Mouse (Mus musculus) forebrain, embryonic 14.5 days (tissue): ENCODE results near the gene Gpc6. TPM values are rescaled to one million over a fixed set of nuclear protein-coding genes. Genes with fewer than 3 reads are reported as not detected.

ENCODE experiments used
- ATAC-seq: fragments of 200-750 bp; cut with Nextera tagmentation; 2 replicates; pipeline ENCODE4 v1.8.0; 2017; ENCODE audit warnings: mild to moderate bottlenecking, moderate library complexity
- DNase-seq: peaks from one replicate; pipeline ENCODE4 v3.0.0-alpha.2; 2015; ENCODE audit warnings: low spot score
- H3K27ac ChIP-seq: fragments of 300-500 bp; sonication (generic); 2 replicates; pipeline ENCODE4 v1.5.1; 2014; ENCODE audit warnings: low read depth, mild to moderate bottlenecking, control low read depth, low read length, moderate library complexity
- H3K27me3 ChIP-seq: fragments of 300-500 bp; sonication (generic); replicated peaks from 2 replicates; pipeline ENCODE4 v1.6.1; 2014; ENCODE audit warnings: low read length, control low read depth, mixed read lengths; ENCODE audit not compliant: control insufficient read depth, insufficient read depth
- H3K36me3 ChIP-seq: fragments of 300-500 bp; sonication (generic); 2 replicates; pipeline ENCODE4 v1.6.1; 2014; ENCODE audit warnings: low read length, control low read depth; ENCODE audit not compliant: control insufficient read depth, insufficient read depth
- H3K4me1 ChIP-seq: fragments of 300-500 bp; sonication (generic); 2 replicates; pipeline ENCODE4 v1.6.1; 2014; ENCODE audit warnings: antibody characterized with exemption, low read length, control low read depth; ENCODE audit not compliant: control insufficient read depth, insufficient read depth
- H3K4me2 ChIP-seq: fragments of 300-500 bp; sonication (generic); 2 replicates; pipeline ENCODE4 v1.6.1; 2014; ENCODE audit warnings: mild to moderate bottlenecking, control low read depth, low read length
- H3K4me3 ChIP-seq: fragments of 300-500 bp; sonication (generic); 2 replicates; pipeline ENCODE4 v1.5.1; 2014; ENCODE audit warnings: low read depth, low read length, control low read depth
- H3K9ac ChIP-seq: fragments of 300-500 bp; sonication (generic); 2 replicates; pipeline ENCODE4 v1.6.1; 2014; ENCODE audit warnings: mild to moderate bottlenecking, low read length, control low read depth, moderate library complexity
- H3K9me3 ChIP-seq: fragments of 300-500 bp; sonication (generic); replicated peaks from 2 replicates; pipeline ENCODE4 v1.6.1; 2016; ENCODE audit warnings: low read length, control low read depth, mixed read lengths; ENCODE audit not compliant: control insufficient read depth
- WGBS: fragments of 180-500 bp; shearing (Covaris S2); extraction: QIAGEN DNeasy Blood & Tissue Kit; methylation state at CpG from one replicate; pipeline ENCODE4 v1.1.7; 2014; 5-methylcytosine and 5-hydroxymethylcytosine counted together
- polyA plus RNA-seq: library from polyadenylated mRNA; unstranded; fragments of >200 nt; fragmentation: Nextera tagmentation; extraction: Ambion mirVana; gene quantifications from 2 replicates; pipeline ENCODE4 v1.2.1, GENCODE M21; 2014

Gene Gpc6
- polyA plus RNA-seq, 1 experiment from 2014 or later: 9.0 TPM

GRCm38 (mm10) chr14:117556715-117557320 lies 631.7 kb downstream of the Gpc6 start:
- Histone ChIP-seq H3K27ac (no peak overlapping the region), H3K4me3 (no peak overlapping the region), H3K27me3 (no peaks in the 10 kb centered on the region), H3K4me2 (no peak overlapping the region), H3K4me1 (no peaks in the 10 kb centered on the region), H3K9me3 (no peaks in the 10 kb centered on the region), H3K36me3 (no peaks in the 10 kb centered on the region), H3K9ac (no peak overlapping the region)
- DNase-seq (peak; percentile 69), ATAC-seq (peak; percentile 87)
- WGBS: 48% methylated on average over 7 of the region's 7 CpGs

DNA sequence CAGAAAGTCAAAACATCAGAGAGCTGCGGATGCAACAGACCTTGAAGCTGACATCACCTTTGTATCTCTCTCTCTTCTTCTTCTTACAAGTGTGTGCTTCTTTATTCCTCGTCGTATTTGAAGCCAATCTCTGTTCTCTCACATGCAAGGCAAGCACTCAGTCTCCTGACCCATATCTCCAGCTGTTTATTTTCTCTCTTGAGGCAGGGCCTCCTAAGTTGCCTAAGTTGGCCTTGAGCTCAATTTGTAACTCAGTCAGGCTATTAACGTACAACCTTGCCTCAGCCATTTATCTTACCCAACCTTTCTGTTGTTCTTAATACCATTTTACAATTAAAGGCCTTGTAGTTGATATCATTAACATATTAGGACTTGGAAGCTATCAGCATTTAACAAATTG lies 637.0 kb downstream of the Gpc6 start:
- no peaks in the 10 kb centered on the region for H3K27me3 ChIP-seq
- no peak for DNase-seq
- no peaks in the 10 kb centered on the region for H3K9me3 ChIP-seq
- no peak overlapping the region for H3K9ac ChIP-seq
- no peak overlapping the region for H3K27ac ChIP-seq
- WGBS: 91% methylated on average over 4 of the region's 4 CpGs
- no peak for ATAC-seq
- H3K36me3 ChIP-seq: no peaks in the 10 kb centered on the region
- H3K4me2 ChIP-seq: no peak overlapping the region
- H3K4me3 ChIP-seq: no peak overlapping the region
- H3K4me1 ChIP-seq: no peaks in the 10 kb centered on the region

DNA sequence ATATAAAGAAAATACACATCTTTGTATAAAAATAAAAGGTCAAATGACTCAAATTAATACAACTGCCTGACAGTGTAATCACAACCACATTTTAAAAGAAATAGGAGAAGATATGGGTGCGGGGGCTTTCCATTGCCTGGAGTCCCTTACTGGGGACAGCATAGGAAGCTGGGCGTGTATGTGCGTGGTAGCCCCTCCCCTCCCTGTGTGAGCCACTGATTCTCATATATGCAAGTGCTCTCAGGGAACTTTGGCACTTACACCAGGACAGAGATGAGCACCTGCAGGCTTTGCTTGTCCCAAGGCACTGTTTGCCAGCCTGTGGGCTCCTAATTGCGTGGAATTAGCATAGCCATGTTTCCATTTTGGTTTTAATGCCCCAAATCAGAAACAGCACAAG lies 644.2 kb downstream of the Gpc6 start:
- DNase-seq (no peak), ATAC-seq (peak; percentile 49; the same call in 1 of the 2 replicates)
- Histone ChIP-seq H3K4me3 (no peak overlapping the region), H3K27me3 (no peaks in the 10 kb centered on the region), H3K4me2 (no peak overlapping the region), H3K9ac (no peak overlapping the region), H3K4me1 (no peaks in the 10 kb centered on the region), H3K36me3 (no peaks in the 10 kb centered on the region), H3K27ac (no peak overlapping the region), H3K9me3 (no peaks in the 10 kb centered on the region)
- WGBS: 82% methylated on average over 4 of the region's 4 CpGs

DNA sequence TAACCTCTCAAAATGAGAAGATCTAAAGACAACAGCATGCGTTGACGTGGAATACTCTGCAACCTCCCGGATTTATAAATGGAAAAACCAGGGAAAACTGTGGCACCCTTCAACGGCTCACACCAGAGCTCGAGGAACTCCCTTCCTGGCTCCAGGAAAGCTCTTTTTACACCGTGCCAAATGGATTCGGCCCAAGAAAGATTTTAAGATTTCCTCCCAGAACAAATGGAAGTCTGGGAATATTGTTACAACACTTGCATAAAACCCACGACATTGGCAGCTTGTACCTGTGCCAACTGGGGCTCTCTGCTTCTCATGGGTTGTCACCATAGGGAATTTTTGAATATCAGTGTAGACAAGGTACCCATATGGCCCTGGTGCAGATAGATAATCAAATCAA lies 647.1 kb downstream of the Gpc6 start:
- peak; percentile 75 for DNase-seq
- no peaks in the 10 kb centered on the region for H3K27me3 ChIP-seq
- H3K4me1 ChIP-seq: no peaks in the 10 kb centered on the region
- no peak overlapping the region for H3K27ac ChIP-seq
- H3K9ac ChIP-seq: no peak overlapping the region
- no peaks in the 10 kb centered on the region for H3K36me3 ChIP-seq
- H3K9me3 ChIP-seq: no peaks in the 10 kb centered on the region
- H3K4me3 ChIP-seq: no peak overlapping the region
- 56% methylated on average over 8 of the region's 8 CpGs for WGBS
- H3K4me2 ChIP-seq: no peak overlapping the region
- peak; percentile 76; the same call in 1 of the 2 replicates for ATAC-seq

DNA sequence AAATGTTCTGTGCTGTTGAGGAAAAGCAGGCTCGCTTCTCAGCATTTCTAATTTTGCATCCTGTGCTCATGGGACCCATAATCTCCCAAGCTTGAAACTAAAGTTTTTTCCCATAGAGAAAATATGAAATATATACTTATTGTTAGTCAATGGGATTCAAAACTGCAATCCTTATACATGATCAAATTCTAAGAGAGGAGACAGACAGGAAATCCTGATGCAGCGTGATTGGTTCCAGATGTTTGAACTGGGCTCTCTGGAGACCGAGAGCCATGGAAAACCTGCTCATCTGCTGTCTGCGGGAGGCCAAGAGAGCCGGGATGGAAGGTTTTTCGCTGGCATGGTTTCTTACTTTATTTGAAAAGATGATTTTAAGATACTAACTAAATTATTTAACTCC lies 649.1 kb downstream of the Gpc6 start:
- WGBS: 93% methylated on average over 6 of the region's 6 CpGs
- Histone ChIP-seq H3K27ac (no peak overlapping the region), H3K36me3 (no peaks in the 10 kb centered on the region), H3K27me3 (no peaks in the 10 kb centered on the region), H3K9ac (no peak overlapping the region), H3K4me1 (no peaks in the 10 kb centered on the region), H3K4me3 (no peak overlapping the region), H3K4me2 (no peak overlapping the region), H3K9me3 (no peaks in the 10 kb centered on the region)
- DNase-seq (no peak), ATAC-seq (no peak)

DNA sequence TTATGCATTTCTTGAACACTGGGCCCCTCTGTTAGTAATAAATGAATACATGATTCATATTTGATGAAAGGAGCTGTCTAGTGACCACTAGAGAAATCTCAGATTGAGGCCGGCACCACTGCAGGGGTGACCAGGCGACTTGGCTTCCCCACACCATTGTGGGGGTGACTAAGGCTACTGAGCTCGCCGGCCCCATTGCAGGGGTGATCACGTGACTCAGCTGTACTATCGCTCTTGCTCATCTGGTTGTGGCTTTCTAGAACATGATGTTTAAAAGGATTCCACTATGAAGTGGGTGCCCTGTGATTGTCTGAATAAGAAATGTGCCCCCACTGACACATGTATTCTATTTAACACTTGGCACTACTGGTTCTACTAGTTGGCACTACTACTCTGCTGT lies 656.6 kb downstream of the Gpc6 start:
- Histone ChIP-seq H3K4me3 (no peak overlapping the region), H3K4me2 (no peak overlapping the region), H3K9me3 (no peaks in the 10 kb centered on the region), H3K27ac (no peak overlapping the region), H3K4me1 (no peaks in the 10 kb centered on the region), H3K9ac (no peak overlapping the region), H3K36me3 (no peaks in the 10 kb centered on the region), H3K27me3 (no peaks in the 10 kb centered on the region)
- WGBS: 97% methylated on average over 6 of the region's 6 CpGs
- ATAC-seq (no peak), DNase-seq (no peak)

DNA sequence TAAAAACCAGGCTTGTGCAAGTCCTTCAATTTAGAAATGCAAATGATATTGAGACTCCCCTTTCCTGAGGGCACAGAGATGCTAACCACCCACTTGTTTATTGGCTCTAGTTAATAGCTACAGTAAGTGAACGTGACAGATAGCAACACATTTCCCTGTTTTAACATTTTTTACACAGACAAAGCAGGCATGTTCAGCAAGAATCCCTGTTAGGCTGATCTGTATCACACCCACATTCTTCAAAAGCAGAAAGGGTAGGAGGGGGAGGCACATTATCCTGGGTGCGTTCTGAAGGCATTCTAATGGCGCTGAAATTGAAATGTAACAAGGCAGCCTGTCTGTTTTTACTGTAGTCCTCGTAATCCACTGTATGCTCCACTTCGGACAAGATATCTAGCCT lies 674.6 kb downstream of the Gpc6 start:
- 72% methylated on average over 5 of the region's 5 CpGs for WGBS
- Histone ChIP-seq H3K27me3 (no peaks in the 10 kb centered on the region), H3K9ac (no peak overlapping the region), H3K4me3 (no peak overlapping the region), H3K36me3 (no peaks in the 10 kb centered on the region), H3K9me3 (no peaks in the 10 kb centered on the region), H3K4me1 (no peaks in the 10 kb centered on the region), H3K27ac (no peak overlapping the region), H3K4me2 (no peak overlapping the region)
- DNase-seq (no peak), ATAC-seq (no peak)

GRCm38 (mm10) chr14:117603837-117604236 lies 678.7 kb downstream of the Gpc6 start:
- H3K9ac ChIP-seq: no peak overlapping the region
- no peaks in the 10 kb centered on the region for H3K27me3 ChIP-seq
- DNase-seq: no peak
- WGBS: 77% methylated on average over 1 of the region's 1 CpGs
- H3K27ac ChIP-seq: no peak overlapping the region
- H3K9me3 ChIP-seq: no peaks in the 10 kb centered on the region
- ATAC-seq: no peak
- H3K4me3 ChIP-seq: no peak overlapping the region
- no peaks in the 10 kb centered on the region for H3K36me3 ChIP-seq
- H3K4me2 ChIP-seq: no peak overlapping the region
- no peaks in the 10 kb centered on the region for H3K4me1 ChIP-seq

DNA sequence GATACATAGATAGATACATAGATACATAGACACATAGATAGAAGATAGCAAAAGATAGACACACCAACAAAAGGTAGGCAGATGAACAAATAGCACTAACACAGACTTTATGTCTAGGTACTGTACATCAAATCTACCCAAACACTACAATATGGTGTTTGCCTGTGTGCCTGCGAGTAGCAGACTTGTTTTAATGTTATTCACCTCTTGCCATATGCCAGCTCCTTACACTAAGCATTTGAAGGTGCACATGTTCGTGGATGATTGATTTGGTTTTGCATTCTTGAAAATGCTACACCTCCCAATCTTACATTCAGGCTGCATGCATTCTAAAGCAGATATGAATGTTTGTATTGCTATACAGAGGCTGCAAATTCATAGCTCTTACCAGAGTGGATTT lies 680.6 kb downstream of the Gpc6 start:
- Histone ChIP-seq H3K9ac (no peak overlapping the region), H3K4me2 (no peak overlapping the region), H3K36me3 (no peaks in the 10 kb centered on the region), H3K9me3 (no peaks in the 10 kb centered on the region), H3K4me3 (no peak overlapping the region), H3K4me1 (no peaks in the 10 kb centered on the region), H3K27ac (no peak overlapping the region), H3K27me3 (no peaks in the 10 kb centered on the region)
- WGBS: 72% methylated on average over 2 of the region's 2 CpGs
- DNase-seq (peak; percentile 44), ATAC-seq (peak; percentile 55; the same call in 1 of the 2 replicates)
